Mouse (Mus musculus) heart, embryonic 16.5 days (tissue): ENCODE results near the gene Naaladl2. TPM values are rescaled to one million over a fixed set of nuclear protein-coding genes. Genes with fewer than 3 reads are reported as not detected.
"Not testable (repeated sequence)": the region's sequence is repeated elsewhere in the genome, so short reads cannot be mapped to it uniquely, and the experiment has no call there.

Source experiments
- ATAC-seq: fragments of 200-750 bp; cut with Nextera tagmentation; replicated peaks from 2 replicates; pipeline ENCODE4 v1.8.0; 2017; ENCODE audit warnings: moderate number of reproducible peaks; ENCODE audit not compliant: insufficient read depth, low FRiP score; ENCODE audit errors: extremely low read depth
- H3K27ac ChIP-seq: fragments of 300-500 bp; sonication (generic); 2 replicates; pipeline ENCODE4 v1.5.1; 2014; ENCODE audit warnings: mild to moderate bottlenecking, low read length, control low read depth, moderate library complexity
- H3K27me3 ChIP-seq: fragments of 300-500 bp; sonication (generic); 2 replicates; pipeline ENCODE4 v1.6.1; 2014; ENCODE audit warnings: low read length, mixed read lengths; ENCODE audit not compliant: control insufficient read depth, insufficient read depth
- H3K36me3 ChIP-seq: fragments of 300-500 bp; sonication (generic); 2 replicates; pipeline ENCODE4 v1.6.1; 2014; ENCODE audit not compliant: control insufficient read depth, insufficient read depth
- H3K4me1 ChIP-seq: fragments of 300-500 bp; sonication (generic); 2 replicates; pipeline ENCODE4 v1.6.1; 2014; ENCODE audit warnings: low read length, mixed read lengths; ENCODE audit not compliant: control insufficient read depth, insufficient read depth
- H3K4me2 ChIP-seq: fragments of 300-500 bp; sonication (generic); 2 replicates; pipeline ENCODE4 v1.6.1; 2014; ENCODE audit warnings: low read depth, mild to moderate bottlenecking, control low read depth, low read length
- H3K4me3 ChIP-seq: fragments of 300-500 bp; sonication (generic); 2 replicates; pipeline ENCODE4 v1.5.1; 2014; ENCODE audit warnings: mild to moderate bottlenecking, control low read depth, low read length
- H3K9ac ChIP-seq: fragments of 300-500 bp; sonication (generic); 2 replicates; pipeline ENCODE4 v1.6.1; 2014; ENCODE audit warnings: low read length, control low read depth
- H3K9me3 ChIP-seq: fragments of 300-500 bp; sonication (generic); replicated peaks from 2 replicates; pipeline ENCODE4 v1.6.1; 2016; ENCODE audit warnings: low read length; ENCODE audit not compliant: control insufficient read depth
- WGBS: fragments of 180-500 bp; shearing (Covaris S2); extraction: QIAGEN DNeasy Blood & Tissue Kit; methylation state at CpG from one replicate; pipeline ENCODE4 v1.1.7; 2014; 5-methylcytosine and 5-hydroxymethylcytosine counted together
- polyA plus RNA-seq: library from polyadenylated mRNA; unstranded; fragments of >200 nt; fragmentation: Nextera tagmentation; extraction: Ambion mirVana; gene quantifications from 2 replicates; pipeline ENCODE4 v1.2.1, GENCODE M21; 2015

Naaladl2 gene
- polyA plus RNA-seq, 1 experiment from 2014 or later = 2.5 TPM

- Histone ChIP-seq H3K4me1 (no peaks in the 10 kb centered on the region), H3K4me2 (no peak overlapping the region), H3K27ac (no peak overlapping the region), H3K36me3 (no peaks in the 10 kb centered on the region), H3K9me3 (no peaks in the 10 kb centered on the region), H3K4me3 (no peak overlapping the region), H3K9ac (no peak overlapping the region), H3K27me3 (no peaks in the 10 kb centered on the region)
- WGBS = 63% methylated on average over 2 of the region's 2 CpGs
- no peak for ATAC-seq
Measured at GRCm38 (mm10) chr3:24355010-24355409, 789.1 kb downstream of the Naaladl2 start.

- H3K36me3 ChIP-seq = no peaks in the 10 kb centered on the region
- no peak overlapping the region for H3K9ac ChIP-seq
- no peaks in the 10 kb centered on the region for H3K9me3 ChIP-seq
- H3K27ac ChIP-seq = no peak overlapping the region
- H3K4me1 ChIP-seq = no peaks in the 10 kb centered on the region
- WGBS = 77% methylated on average over 11 of the region's 11 CpGs
- no peaks in the 10 kb centered on the region for H3K27me3 ChIP-seq
- ATAC-seq = no peak
- no peak overlapping the region for H3K4me3 ChIP-seq
- no peak overlapping the region for H3K4me2 ChIP-seq
Measured at GRCm38 (mm10) chr3:24321489-24322405, 822.3 kb downstream of the Naaladl2 start.

DNA sequence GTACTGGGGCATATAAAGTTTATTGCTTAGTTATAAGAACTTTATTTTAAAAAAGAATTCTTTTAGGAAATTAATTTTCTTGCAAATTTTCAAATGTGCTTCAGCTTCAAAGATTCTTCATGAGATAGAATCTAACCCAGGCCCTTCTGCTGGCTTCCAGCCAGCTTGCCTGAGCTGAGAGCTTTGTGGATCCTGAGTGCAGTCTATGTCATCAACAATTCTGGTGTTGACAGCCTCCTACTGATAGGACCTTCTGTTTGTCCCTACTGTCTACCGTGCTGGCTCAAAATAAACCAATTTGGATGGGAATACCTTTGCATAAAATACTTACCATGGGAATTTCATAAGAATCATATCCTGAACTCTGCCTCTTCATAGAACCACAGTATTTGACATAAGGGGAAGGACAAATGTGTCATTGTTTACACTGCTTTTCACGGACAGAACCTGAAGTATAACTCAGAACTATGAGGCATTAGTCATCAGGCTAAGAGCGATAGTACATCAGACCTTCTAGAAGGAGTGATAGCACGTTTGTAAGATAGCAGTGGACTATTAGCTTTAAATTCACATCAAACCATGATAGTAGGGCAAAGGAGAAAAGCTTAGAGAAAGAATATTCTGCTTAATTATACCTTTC lies 829.3 kb downstream of the Naaladl2 start:
- Histone ChIP-seq H3K4me2 (no peak overlapping the region), H3K36me3 (no peaks in the 10 kb centered on the region), H3K27me3 (no peaks in the 10 kb centered on the region), H3K9me3 (no peaks in the 10 kb centered on the region), H3K27ac (no peak overlapping the region), H3K9ac (no peak overlapping the region), H3K4me1 (0 out of 2 replicates have a peak, but pooled peaks cover 3% of the 10 kb centered on the region), H3K4me3 (no peak overlapping the region)
- 25% methylated on average over 4 of the region's 4 CpGs for WGBS
- ATAC-seq = no peak

- no peak overlapping the region for H3K4me2 ChIP-seq
- no peak overlapping the region for H3K9ac ChIP-seq
- H3K27ac ChIP-seq = no peak overlapping the region
- H3K9me3 ChIP-seq = no peaks in the 10 kb centered on the region
- H3K27me3 ChIP-seq = no peaks in the 10 kb centered on the region
- no peaks in the 10 kb centered on the region for H3K36me3 ChIP-seq
- no peak overlapping the region for H3K4me3 ChIP-seq
- H3K4me1 ChIP-seq = no peaks in the 10 kb centered on the region
- ATAC-seq = no peak
- WGBS = 68% methylated on average over 2 of the region's 2 CpGs
Measured at GRCm38 (mm10) chr3:24225418-24225817, 918.6 kb downstream of the Naaladl2 start.

GRCm38 (mm10) chr3:24217476-24217875 lies 926.6 kb downstream of the Naaladl2 start:
- no peak overlapping the region for H3K4me3 ChIP-seq
- ATAC-seq = no peak
- no peaks in the 10 kb centered on the region for H3K9me3 ChIP-seq
- no peaks in the 10 kb centered on the region for H3K36me3 ChIP-seq
- H3K4me2 ChIP-seq = no peak overlapping the region
- H3K27me3 ChIP-seq = no peaks in the 10 kb centered on the region
- H3K27ac ChIP-seq = no peak overlapping the region
- WGBS = 85% methylated on average over 1 of the region's 1 CpGs
- H3K4me1 ChIP-seq = no peaks in the 10 kb centered on the region
- H3K9ac ChIP-seq = no peak overlapping the region

GRCm38 (mm10) chr3:24166531-24166930 lies 977.5 kb downstream of the Naaladl2 start:
- Histone ChIP-seq H3K9ac (no peak overlapping the region), H3K4me3 (no peak overlapping the region), H3K36me3 (no peaks in the 10 kb centered on the region), H3K27ac (no peak overlapping the region), H3K27me3 (no peaks in the 10 kb centered on the region), H3K9me3 (no peaks in the 10 kb centered on the region), H3K4me2 (no peak overlapping the region), H3K4me1 (no peaks in the 10 kb centered on the region)
- no peak for ATAC-seq

- Histone ChIP-seq H3K27ac (no peak overlapping the region), H3K27me3 (no peaks in the 10 kb centered on the region), H3K36me3 (no peaks in the 10 kb centered on the region), H3K9ac (no peak overlapping the region), H3K4me3 (no peak overlapping the region), H3K9me3 (no peaks in the 10 kb centered on the region), H3K4me1 (no peaks in the 10 kb centered on the region), H3K4me2 (no peak overlapping the region)
- no peak for ATAC-seq
Measured at GRCm38 (mm10) chr3:24163992-24164391, 980.1 kb downstream of the Naaladl2 start.

DNA sequence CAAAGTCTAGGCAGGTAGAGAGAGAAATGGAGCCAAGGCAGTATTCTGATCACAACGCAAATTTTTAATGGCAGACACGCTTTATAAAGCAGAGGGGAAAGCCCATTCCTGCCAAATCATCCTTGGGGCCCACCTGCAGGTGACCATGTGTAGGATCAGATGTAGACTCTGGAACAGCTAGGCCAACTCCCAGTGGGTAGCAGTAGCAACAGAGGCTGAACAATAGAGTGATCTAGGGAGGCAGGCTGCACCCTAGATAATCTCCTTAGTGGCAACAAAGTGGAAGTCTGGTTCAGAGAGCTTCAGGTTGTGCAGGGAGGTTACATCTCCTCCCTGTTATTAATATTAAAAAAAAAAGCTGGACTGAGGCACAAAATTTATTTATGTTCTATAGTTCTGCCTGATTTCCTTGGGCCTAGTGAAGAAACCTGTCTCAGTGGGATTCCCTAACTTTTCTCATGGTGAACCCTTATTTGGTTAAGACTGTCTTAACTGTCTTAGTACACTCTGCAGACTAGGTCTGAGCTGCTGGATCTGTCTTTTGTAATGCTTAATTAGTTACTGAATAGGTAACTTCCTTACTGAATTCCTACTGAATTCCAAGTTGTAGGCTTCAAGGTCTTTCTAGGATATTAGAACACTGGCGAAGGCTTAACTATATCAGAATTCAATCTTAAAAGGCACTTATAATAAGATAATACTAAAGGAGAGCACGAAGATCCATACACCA lies 992.8 kb downstream of the Naaladl2 start:
- 72% methylated on average over 4 of the region's 4 CpGs for WGBS
- H3K4me2 ChIP-seq, H3K9ac ChIP-seq, H3K36me3 ChIP-seq, H3K9me3 ChIP-seq, H3K4me3 ChIP-seq, H3K27me3 ChIP-seq, H3K27ac ChIP-seq, H3K4me1 ChIP-seq, ATAC-seq: not testable (repeated sequence)

- Histone ChIP-seq H3K4me3 (no peak overlapping the region), H3K27me3 (no peaks in the 10 kb centered on the region), H3K9me3 (no peaks in the 10 kb centered on the region), H3K4me1 (no peaks in the 10 kb centered on the region), H3K36me3 (no peaks in the 10 kb centered on the region), H3K9ac (no peak overlapping the region), H3K4me2 (no peak overlapping the region), H3K27ac (no peak overlapping the region)
- WGBS = 64% methylated on average over 1 of the region's 1 CpGs
- no peak for ATAC-seq
Measured at GRCm38 (mm10) chr3:24142808-24143207, 1001.3 kb downstream of the Naaladl2 start.
